Mouse (Mus musculus) olfactory bulb, adult 2 months (tissue): ENCODE measurements around the gene Adcy9. TPM values are rescaled to one million over a fixed set of nuclear protein-coding genes. Genes with fewer than 3 reads are reported as not detected.

Source experiments
- H3K27ac ChIP-seq: fragments of 200-500 bp; 2 replicates; pipeline ENCODE4 v1.5.1; 2012; ENCODE audit warnings: low read depth, low read length; ENCODE audit not compliant: insufficient read depth
- H3K4me1 ChIP-seq: fragments of 200-500 bp; 2 replicates; pipeline ENCODE4 v1.6.1; 2012; ENCODE audit warnings: low read length; ENCODE audit not compliant: control insufficient read depth, insufficient read depth
- H3K4me3 ChIP-seq: fragments of 200-500 bp; 2 replicates; pipeline ENCODE4 v1.5.1; 2012; ENCODE audit warnings: mild to moderate bottlenecking, low read depth, low read length, moderate library complexity; ENCODE audit not compliant: insufficient read depth
- CTCF ChIP-seq: fragments of 200-500 bp; IDR thresholded peaks from 2 replicates; pipeline ENCODE4 v1.5.1; 2012; ENCODE audit warnings: low read depth, mild to moderate bottlenecking, low read length, moderate library complexity; ENCODE audit not compliant: insufficient read depth
- POLR2A ChIP-seq: fragments of 200-500 bp; IDR thresholded peaks from 2 replicates; pipeline ENCODE4 v1.6.1; 2012; ENCODE audit warnings: mild to moderate bottlenecking, low read depth, low read length, moderate library complexity; ENCODE audit not compliant: insufficient read depth
- WGBS: fragments of 180-500 bp; shearing (Covaris S2); methylation state at CpG from one replicate; pipeline ENCODE4 v1.1.7; 2018; 5-methylcytosine and 5-hydroxymethylcytosine counted together
- polyA plus RNA-seq: library from polyadenylated mRNA; stranded (reverse); fragments of >200 nt; gene quantifications from 2 replicates; pipeline ENCODE4 v1.2.4, GENCODE M21; 2012; ENCODE audit warnings: low replicate concordance; ENCODE audit not compliant: missing spikeins, insufficient read depth, insufficient read length

The Adcy9 gene
- polyA plus RNA-seq, 1 experiment: not detected

- Histone ChIP-seq H3K27ac (peak overlapping the region; percentile 75), H3K4me1 (peaks cover 26% of the 10 kb centered on the region), H3K4me3 (peak overlapping the region; percentile 87)
- WGBS: 1% methylated on average over 84 of the region's 85 CpGs
- no peak for TF ChIP-seq CTCF
- no peak for TF ChIP-seq POLR2A
Observed at GRCm38 (mm10) chr16:4419546-4420297, 576 bp downstream of the Adcy9 start.

GRCm38 (mm10) chr16:4418776-4419545, 1.3 kb downstream of the Adcy9 start:
- Histone ChIP-seq H3K4me1 (peaks cover 28% of the 10 kb centered on the region), H3K27ac (peak overlapping the region; percentile 75), H3K4me3 (peak overlapping the region; percentile 87)
- 18% methylated on average over 32 of the region's 32 CpGs for WGBS
- TF ChIP-seq CTCF: no peak
- TF ChIP-seq POLR2A: no peak

GRCm38 (mm10) chr16:4418072-4418471, 2.2 kb downstream of the Adcy9 start:
- H3K27ac ChIP-seq: no peak overlapping the region
- WGBS: 76% methylated on average over 11 of the region's 11 CpGs
- peak overlapping the region; percentile 87 for H3K4me3 ChIP-seq
- TF ChIP-seq POLR2A: no peak
- TF ChIP-seq CTCF: no peak
- H3K4me1 ChIP-seq: peaks cover 35% of the 10 kb centered on the region

- H3K4me1 ChIP-seq: peaks cover 36% of the 10 kb centered on the region
- no peak overlapping the region for H3K27ac ChIP-seq
- H3K4me3 ChIP-seq: peak overlapping the region; percentile 87
- TF ChIP-seq POLR2A (no peak), CTCF (no peak)
- 26% methylated on average over 7 of the region's 7 CpGs for WGBS
Observed at GRCm38 (mm10) chr16:4417455-4417854, 2.8 kb downstream of the Adcy9 start.

GRCm38 (mm10) chr16:4414881-4415585, 5.3 kb downstream of the Adcy9 start:
- no peak overlapping the region for H3K27ac ChIP-seq
- WGBS: 61% methylated on average over 8 of the region's 8 CpGs
- H3K4me3 ChIP-seq: peak overlapping the region; percentile 44
- H3K4me1 ChIP-seq: peaks cover 40% of the 10 kb centered on the region
- TF ChIP-seq CTCF (no peak), POLR2A (no peak)

- TF ChIP-seq CTCF (no peak), POLR2A (no peak)
- Histone ChIP-seq H3K4me1 (peaks cover 41% of the 10 kb centered on the region), H3K27ac (no peak overlapping the region), H3K4me3 (peak overlapping the region; percentile 44)
- WGBS: 34% methylated on average over 9 of the region's 9 CpGs
Observed at GRCm38 (mm10) chr16:4413988-4414880, 6.1 kb downstream of the Adcy9 start.

- 17% methylated on average over 14 of the region's 14 CpGs for WGBS
- Histone ChIP-seq H3K4me3 (peak overlapping the region; percentile 16; the same call in 1 of the 2 replicates), H3K27ac (0 out of 2 replicates have a peak overlapping the region, but pooled peaks have one; percentile 46), H3K4me1 (peaks cover 32% of the 10 kb centered on the region)
- TF ChIP-seq CTCF (no peak), POLR2A (no peak)
Observed at GRCm38 (mm10) chr16:4413301-4413700, 7.0 kb downstream of the Adcy9 start.

GRCm38 (mm10) chr16:4412298-4412697, 8.0 kb downstream of the Adcy9 start:
- WGBS: 68% methylated on average over 4 of the region's 4 CpGs
- Histone ChIP-seq H3K27ac (no peak overlapping the region), H3K4me1 (peaks cover 27% of the 10 kb centered on the region), H3K4me3 (no peak overlapping the region)
- TF ChIP-seq POLR2A (no peak), CTCF (no peak)
